Mouse (Mus musculus) urinary bladder, postnatal 10 days (tissue): ENCODE data around the gene Tysnd1.

Experiments
- DNase-seq: peaks from one replicate; pipeline ENCODE4 v3.0.0; 2022; ENCODE audit warnings: low spot score

The Tysnd1 gene

GRCm38 (mm10) chr10:61738126-61738525 is 42.8 kb downstream of the Tysnd1 start:
- DNase-seq = no peak

GRCm38 (mm10) chr10:61741306-61741705 is 46.0 kb downstream of the Tysnd1 start:
- no peak for DNase-seq

GRCm38 (mm10) chr10:61741873-61742272 is 46.6 kb downstream of the Tysnd1 start:
- DNase-seq = no peak

DNA sequence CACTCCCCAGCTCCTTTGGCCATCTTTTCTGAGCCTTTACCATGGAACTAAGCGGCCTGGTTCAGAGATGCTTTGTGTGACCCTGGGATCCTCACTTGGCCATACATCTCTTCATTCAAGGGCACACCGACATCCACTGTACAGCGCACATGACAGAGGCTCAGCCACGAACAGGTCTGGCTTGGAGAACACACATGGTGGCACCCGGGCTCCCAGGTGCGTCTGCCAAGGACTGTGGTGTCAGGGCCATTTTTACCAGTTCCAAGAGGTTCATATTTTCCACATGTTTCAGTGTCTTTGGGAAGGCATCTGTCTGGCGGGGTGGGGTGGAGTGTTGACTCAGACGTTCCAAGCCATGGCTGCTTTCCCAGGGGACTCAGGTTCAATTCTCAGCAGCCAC is 47.0 kb downstream of the Tysnd1 start:
- DNase-seq = no peak

DNA sequence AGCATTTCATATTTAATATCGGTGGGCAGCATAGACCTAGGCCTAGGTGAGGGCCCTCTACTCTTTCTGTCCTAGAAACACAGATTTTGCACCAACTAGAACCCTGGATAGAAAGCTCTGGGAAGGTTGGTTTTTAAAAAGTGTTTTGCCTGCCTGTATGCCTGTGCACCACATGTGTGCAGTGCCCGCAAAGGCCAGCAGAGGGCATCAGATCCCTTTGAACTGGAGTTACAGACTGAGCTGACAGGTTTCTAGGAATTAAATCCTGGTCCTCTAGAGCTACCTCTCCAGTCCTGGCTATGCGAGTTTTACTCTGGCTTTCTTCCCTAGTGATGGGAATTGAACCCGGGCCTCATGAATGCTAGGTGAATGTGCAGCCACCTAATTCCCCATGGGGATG is 49.8 kb downstream of the Tysnd1 start:
- DNase-seq = no peak

DNA sequence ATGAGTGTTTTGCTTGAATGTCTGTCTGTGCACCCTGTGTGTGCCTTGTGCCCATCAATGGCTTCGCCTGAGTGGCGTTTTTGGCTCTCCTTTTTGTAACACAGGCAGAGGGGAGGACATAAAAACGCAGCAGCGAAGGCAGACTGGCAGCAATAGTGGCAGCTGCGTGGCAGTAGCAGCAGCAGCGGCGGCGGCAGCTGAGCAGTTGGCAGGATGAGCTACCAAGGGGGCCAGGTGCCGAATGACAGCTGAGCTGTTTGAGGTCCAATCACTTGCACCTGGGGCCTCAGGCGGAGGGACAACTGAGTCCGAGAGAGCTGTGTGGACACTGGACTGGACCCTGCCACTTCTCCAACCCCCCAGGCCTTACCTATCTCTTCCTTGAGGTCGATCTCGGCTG is 52.0 kb downstream of the Tysnd1 start:
- no peak for DNase-seq

GRCm38 (mm10) chr10:61750014-61750413 is 54.7 kb downstream of the Tysnd1 start:
- no peak for DNase-seq

DNA sequence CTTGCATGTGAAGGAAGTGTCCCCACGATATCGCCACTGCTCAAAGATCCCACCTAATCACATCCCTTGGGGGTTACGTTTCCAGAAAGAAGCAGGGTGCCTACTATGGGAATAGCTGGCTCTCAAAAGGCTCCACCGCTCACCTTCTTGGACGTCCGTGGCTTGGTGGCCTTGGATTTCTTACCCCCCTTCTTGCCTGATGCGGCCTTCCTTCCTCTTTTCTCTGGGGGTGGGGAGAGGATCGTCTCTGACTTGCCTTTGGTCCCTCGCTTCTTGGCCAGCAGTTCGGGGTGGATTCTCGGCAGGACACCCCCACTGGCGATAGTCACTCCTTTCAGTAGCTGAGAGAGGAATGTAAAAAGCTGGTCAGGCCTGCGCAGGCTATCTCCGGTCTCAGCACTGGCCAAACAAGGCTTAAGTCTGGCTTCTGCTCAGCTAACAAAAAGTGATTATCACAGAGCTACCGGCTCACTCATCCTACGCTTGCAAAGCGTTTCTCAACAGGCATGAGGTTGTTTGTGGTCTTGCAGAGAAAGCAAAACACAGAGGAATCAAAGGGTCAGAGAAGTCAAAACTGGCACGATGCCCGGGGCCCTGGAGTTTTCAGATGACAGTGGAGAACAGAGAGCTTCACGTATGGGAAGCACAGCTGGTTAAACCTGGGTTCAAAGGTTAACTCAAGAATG is 56.4 kb downstream of the Tysnd1 start:
- no peak for DNase-seq
